Mouse (Mus musculus) heart, embryonic 16.5 days (tissue): ENCODE measurements around the gene E330021D16Rik. TPM values are rescaled to one million over a fixed set of nuclear protein-coding genes. Genes with fewer than 3 reads are reported as not detected.

Experiments
- ATAC-seq: fragments of 200-750 bp; cut with Nextera tagmentation; replicated peaks from 2 replicates; pipeline ENCODE4 v1.8.0; 2017; ENCODE audit warnings: moderate number of reproducible peaks; ENCODE audit not compliant: insufficient read depth, low FRiP score; ENCODE audit errors: extremely low read depth
- H3K27ac ChIP-seq: fragments of 300-500 bp; sonication (generic); 2 replicates; pipeline ENCODE4 v1.5.1; 2014; ENCODE audit warnings: mild to moderate bottlenecking, low read length, control low read depth, moderate library complexity
- H3K27me3 ChIP-seq: fragments of 300-500 bp; sonication (generic); 2 replicates; pipeline ENCODE4 v1.6.1; 2014; ENCODE audit warnings: low read length, mixed read lengths; ENCODE audit not compliant: control insufficient read depth, insufficient read depth
- H3K36me3 ChIP-seq: fragments of 300-500 bp; sonication (generic); 2 replicates; pipeline ENCODE4 v1.6.1; 2014; ENCODE audit not compliant: control insufficient read depth, insufficient read depth
- H3K4me1 ChIP-seq: fragments of 300-500 bp; sonication (generic); 2 replicates; pipeline ENCODE4 v1.6.1; 2014; ENCODE audit warnings: low read length, mixed read lengths; ENCODE audit not compliant: control insufficient read depth, insufficient read depth
- H3K4me2 ChIP-seq: fragments of 300-500 bp; sonication (generic); 2 replicates; pipeline ENCODE4 v1.6.1; 2014; ENCODE audit warnings: low read depth, mild to moderate bottlenecking, control low read depth, low read length
- H3K4me3 ChIP-seq: fragments of 300-500 bp; sonication (generic); 2 replicates; pipeline ENCODE4 v1.5.1; 2014; ENCODE audit warnings: mild to moderate bottlenecking, control low read depth, low read length
- H3K9ac ChIP-seq: fragments of 300-500 bp; sonication (generic); 2 replicates; pipeline ENCODE4 v1.6.1; 2014; ENCODE audit warnings: low read length, control low read depth
- H3K9me3 ChIP-seq: fragments of 300-500 bp; sonication (generic); replicated peaks from 2 replicates; pipeline ENCODE4 v1.6.1; 2016; ENCODE audit warnings: low read length; ENCODE audit not compliant: control insufficient read depth
- WGBS: fragments of 180-500 bp; shearing (Covaris S2); extraction: QIAGEN DNeasy Blood & Tissue Kit; methylation state at CpG from one replicate; pipeline ENCODE4 v1.1.7; 2014; 5-methylcytosine and 5-hydroxymethylcytosine counted together
- polyA plus RNA-seq: library from polyadenylated mRNA; unstranded; fragments of >200 nt; fragmentation: Nextera tagmentation; extraction: Ambion mirVana; gene quantifications from 2 replicates; pipeline ENCODE4 v1.2.1, GENCODE M21; 2015

E330021D16Rik gene
- polyA plus RNA-seq, 1 experiment from 2014 or later: not detected

DNA sequence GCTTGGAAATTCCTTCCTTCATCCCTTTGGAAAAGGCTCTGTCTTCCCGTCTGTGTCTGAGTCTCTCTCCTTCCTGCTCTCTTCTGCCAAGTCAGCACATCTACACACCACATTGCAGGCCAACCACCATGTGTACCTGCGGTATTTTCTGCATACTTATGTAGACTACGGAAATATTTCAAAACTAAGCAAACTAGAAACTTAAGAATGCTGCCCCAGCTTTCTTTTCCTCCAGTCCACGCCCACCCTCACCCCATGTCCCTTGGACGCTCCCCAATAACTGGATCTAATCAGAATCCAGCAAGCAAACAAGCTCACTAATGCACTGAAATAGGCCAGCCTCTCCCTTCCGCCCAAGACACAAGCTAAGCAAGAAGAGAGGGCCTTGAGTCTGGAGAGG, 11.9 kb upstream of the E330021D16Rik start:
- H3K27me3 ChIP-seq: no peaks in the 10 kb centered on the region
- no peak; the same call in 1 of the 2 replicates for ATAC-seq
- H3K4me3 ChIP-seq: no peak overlapping the region
- no peaks in the 10 kb centered on the region for H3K36me3 ChIP-seq
- H3K4me1 ChIP-seq: peaks cover 10% of the 10 kb centered on the region
- H3K9me3 ChIP-seq: 0 out of 2 replicates have a peak, but pooled peaks cover 3% of the 10 kb centered on the region
- H3K27ac ChIP-seq: no peak overlapping the region
- no peak overlapping the region for H3K4me2 ChIP-seq
- H3K9ac ChIP-seq: no peak overlapping the region
- WGBS: 77% methylated on average over 6 of the region's 6 CpGs

DNA sequence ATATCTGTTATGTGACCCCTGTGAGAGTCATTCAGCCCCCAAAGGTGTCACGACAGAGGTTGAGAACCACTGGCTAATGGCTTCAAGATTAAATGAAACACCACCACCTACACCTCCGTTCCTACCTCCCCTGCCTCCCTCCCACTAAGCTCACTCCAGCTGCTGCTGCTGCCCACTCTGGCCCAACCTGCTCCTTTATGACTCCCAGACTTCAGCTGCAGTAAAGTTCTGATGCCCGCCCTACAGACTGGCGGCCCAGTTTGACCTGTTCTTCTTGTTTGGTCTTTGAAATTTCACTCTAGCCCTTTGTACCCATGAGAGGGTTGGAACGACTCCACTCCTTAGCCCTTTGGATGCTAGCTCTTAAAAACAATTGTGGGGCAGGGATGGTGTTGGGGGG, 10.6 kb upstream of the E330021D16Rik start:
- Histone ChIP-seq H3K36me3 (no peaks in the 10 kb centered on the region), H3K9ac (no peak overlapping the region), H3K27ac (no peak overlapping the region), H3K4me3 (no peak overlapping the region), H3K4me1 (no peaks in the 10 kb centered on the region), H3K9me3 (0 out of 2 replicates have a peak, but pooled peaks cover 3% of the 10 kb centered on the region), H3K4me2 (no peak overlapping the region), H3K27me3 (no peaks in the 10 kb centered on the region)
- ATAC-seq: no peak
- WGBS: 86% methylated on average over 5 of the region's 5 CpGs

DNA sequence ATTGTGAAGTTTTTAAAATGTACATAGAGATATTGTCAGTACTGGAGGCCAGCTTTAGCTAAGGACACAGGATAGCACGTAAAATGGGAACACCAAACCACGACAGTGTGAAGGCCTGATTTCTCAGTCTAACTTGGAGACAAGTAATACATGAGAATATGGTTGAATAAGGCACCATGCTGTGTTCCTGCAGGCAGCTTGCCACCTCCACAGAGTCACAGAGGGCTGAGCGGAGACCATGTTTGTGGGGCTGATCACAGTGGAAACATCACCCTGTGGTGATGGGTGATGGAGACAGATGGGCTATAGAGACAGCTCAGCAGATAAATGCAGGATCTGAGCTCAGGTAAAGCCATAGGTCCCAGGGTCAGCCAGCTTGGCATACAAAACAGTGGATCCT, 8.8 kb upstream of the E330021D16Rik start:
- no peak overlapping the region for H3K9ac ChIP-seq
- WGBS: 84% methylated on average over 3 of the region's 3 CpGs
- ATAC-seq: no peak
- H3K27ac ChIP-seq: no peak overlapping the region
- 0 out of 2 replicates have a peak, but pooled peaks cover 3% of the 10 kb centered on the region for H3K9me3 ChIP-seq
- H3K4me3 ChIP-seq: no peak overlapping the region
- no peaks in the 10 kb centered on the region for H3K4me1 ChIP-seq
- no peaks in the 10 kb centered on the region for H3K36me3 ChIP-seq
- H3K4me2 ChIP-seq: no peak overlapping the region
- no peaks in the 10 kb centered on the region for H3K27me3 ChIP-seq

DNA sequence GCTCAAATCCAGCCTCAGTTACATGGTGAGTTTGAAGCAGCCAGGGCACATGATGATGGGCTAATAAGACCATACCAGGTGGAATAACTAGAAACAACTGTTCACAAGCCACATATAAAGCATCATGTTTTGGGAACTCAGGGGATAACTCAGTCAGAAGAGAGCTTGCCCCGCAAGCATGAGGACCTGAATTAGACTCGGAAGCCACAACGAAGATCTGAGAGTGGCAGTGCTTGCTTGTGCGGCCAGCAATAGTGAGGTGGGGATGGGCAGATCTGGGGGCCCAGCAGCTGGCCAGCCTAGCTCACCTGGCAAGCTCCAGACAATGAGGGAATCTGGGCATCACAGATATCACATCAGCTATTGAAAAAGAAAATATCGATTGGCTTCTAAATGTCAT, 7.8 kb upstream of the E330021D16Rik start:
- no peak overlapping the region for H3K27ac ChIP-seq
- H3K4me2 ChIP-seq: no peak overlapping the region
- H3K4me3 ChIP-seq: no peak overlapping the region
- H3K9ac ChIP-seq: no peak overlapping the region
- no peak for ATAC-seq
- H3K27me3 ChIP-seq: no peaks in the 10 kb centered on the region
- WGBS: 89% methylated on average over 5 of the region's 5 CpGs
- H3K36me3 ChIP-seq: no peaks in the 10 kb centered on the region
- 0 out of 2 replicates have a peak, but pooled peaks cover 3% of the 10 kb centered on the region for H3K9me3 ChIP-seq
- H3K4me1 ChIP-seq: peaks cover 3% of the 10 kb centered on the region; the same call in 1 of the 2 replicates

DNA sequence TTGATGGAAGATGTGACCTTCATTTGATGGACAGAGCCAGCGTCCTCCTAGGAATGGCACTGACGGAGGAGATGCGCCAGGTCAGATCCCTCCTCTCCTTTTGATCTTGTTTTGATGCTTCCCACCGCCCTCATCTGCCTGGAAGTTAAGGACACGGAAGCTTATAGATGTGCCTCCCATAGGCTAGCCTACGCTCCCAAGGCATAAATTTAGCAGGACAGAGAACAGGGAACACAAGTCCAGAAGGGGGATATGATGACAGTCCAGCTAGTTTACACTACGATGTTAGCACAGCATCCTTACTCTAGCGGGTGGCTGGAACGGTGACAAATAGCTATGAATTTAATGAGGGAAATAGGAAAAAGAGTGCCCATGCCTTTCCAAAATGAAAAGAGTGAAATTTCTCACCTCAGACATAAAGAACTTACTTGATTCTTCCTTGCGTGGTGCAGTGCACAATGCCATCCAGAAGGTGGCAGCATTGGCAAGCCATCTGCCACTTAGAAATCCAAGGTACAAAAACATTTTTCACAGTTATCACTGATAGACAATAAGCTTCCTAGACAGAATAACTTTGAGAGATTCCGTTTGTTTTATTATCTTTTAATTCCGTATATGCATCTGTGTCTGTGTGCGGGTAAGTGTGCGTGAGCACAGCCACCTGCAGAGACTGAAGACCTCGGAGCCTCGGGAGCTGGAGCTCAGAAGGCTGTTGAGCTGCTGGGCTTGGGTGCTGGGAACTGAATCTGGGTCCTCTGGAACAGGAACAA, 6.9 kb upstream of the E330021D16Rik start:
- H3K27ac ChIP-seq: no peak overlapping the region
- no peaks in the 10 kb centered on the region for H3K36me3 ChIP-seq
- H3K4me1 ChIP-seq: peaks cover 4% of the 10 kb centered on the region; the same call in 1 of the 2 replicates
- no peak for ATAC-seq
- H3K9me3 ChIP-seq: 0 out of 2 replicates have a peak, but pooled peaks cover 3% of the 10 kb centered on the region
- H3K9ac ChIP-seq: no peak overlapping the region
- no peak overlapping the region for H3K4me3 ChIP-seq
- 56% methylated on average over 16 of the region's 16 CpGs for WGBS
- no peak overlapping the region for H3K4me2 ChIP-seq
- no peaks in the 10 kb centered on the region for H3K27me3 ChIP-seq

DNA sequence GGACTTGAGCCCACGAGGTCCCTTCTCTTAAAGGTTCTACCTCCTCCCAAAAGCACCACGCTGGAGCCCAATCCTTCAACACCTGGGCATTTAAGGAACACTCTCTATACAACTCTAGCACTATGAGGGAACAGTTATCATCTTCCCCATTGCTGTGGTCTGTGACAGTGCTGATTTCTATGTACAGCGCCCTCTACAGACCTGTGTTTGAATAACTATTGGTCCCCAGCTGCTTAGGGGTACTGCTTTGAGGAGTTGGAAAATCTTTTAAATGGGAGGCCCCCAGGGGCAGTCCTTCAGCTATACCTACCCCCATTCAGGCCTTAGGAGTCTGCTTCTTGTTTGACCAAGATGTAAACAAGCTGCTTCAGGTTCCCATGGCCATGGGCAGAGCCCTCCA, 5.7 kb upstream of the E330021D16Rik start:
- no peaks in the 10 kb centered on the region for H3K27me3 ChIP-seq
- no peak overlapping the region for H3K4me3 ChIP-seq
- no peaks in the 10 kb centered on the region for H3K36me3 ChIP-seq
- 0 out of 2 replicates have a peak, but pooled peaks cover 3% of the 10 kb centered on the region for H3K9me3 ChIP-seq
- H3K27ac ChIP-seq: no peak overlapping the region
- 61% methylated on average over 3 of the region's 3 CpGs for WGBS
- no peak overlapping the region for H3K9ac ChIP-seq
- peaks cover 4% of the 10 kb centered on the region; the same call in 1 of the 2 replicates for H3K4me1 ChIP-seq
- no peak for ATAC-seq
- H3K4me2 ChIP-seq: no peak overlapping the region

DNA sequence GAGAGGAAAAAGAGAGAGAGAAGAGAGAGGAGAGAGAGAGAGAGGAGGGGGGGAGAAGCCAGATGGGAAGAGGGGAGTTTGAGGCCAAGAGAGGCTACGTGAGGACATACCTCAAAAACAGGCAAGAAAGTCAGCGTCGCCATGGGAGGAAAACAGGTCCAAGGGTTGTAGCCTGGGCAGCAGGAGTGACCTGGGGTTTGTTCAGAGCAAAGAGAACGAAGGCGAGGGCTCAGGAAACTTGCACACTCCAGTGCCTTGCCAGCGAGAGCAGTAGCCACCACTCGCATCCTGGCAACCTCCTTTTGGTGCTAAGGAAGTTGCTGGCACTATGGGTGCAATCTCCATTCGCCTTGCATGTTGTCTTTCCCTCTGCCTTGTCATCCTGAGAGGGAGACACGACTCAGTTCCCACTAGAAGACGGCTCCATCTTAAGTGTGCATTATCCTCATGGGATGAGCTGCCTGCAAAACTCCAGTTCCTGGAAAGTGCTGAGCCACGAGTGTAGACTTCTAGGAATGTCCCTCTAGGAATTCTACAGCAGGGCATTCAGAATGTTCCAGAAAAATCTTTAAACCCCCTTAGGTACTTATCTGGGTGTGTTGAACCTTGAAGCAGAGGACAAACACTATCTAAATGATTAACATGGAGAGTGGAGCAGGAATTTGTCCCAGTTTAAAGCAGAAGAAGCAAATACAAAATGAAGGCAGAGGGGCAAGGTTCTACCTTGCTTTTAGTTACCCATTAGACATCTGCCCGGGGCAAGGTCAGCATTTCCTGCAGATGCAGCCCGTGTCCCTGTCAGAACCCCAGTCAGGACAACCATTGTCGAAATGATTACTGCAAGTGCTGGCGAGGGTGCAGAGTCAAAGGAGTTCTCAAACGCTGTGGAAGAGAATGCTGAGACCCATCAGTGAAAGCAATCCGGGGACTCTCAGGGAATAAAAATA, 3.8 kb upstream of the E330021D16Rik start:
- 65% methylated on average over 17 of the region's 17 CpGs for WGBS
- H3K27ac ChIP-seq: no peak overlapping the region
- no peak for ATAC-seq
- 0 out of 2 replicates have a peak, but pooled peaks cover 3% of the 10 kb centered on the region for H3K9me3 ChIP-seq
- H3K27me3 ChIP-seq: no peaks in the 10 kb centered on the region
- H3K4me2 ChIP-seq: no peak overlapping the region
- peaks cover 4% of the 10 kb centered on the region; the same call in 1 of the 2 replicates for H3K4me1 ChIP-seq
- H3K4me3 ChIP-seq: no peak overlapping the region
- H3K9ac ChIP-seq: no peak overlapping the region
- no peaks in the 10 kb centered on the region for H3K36me3 ChIP-seq

DNA sequence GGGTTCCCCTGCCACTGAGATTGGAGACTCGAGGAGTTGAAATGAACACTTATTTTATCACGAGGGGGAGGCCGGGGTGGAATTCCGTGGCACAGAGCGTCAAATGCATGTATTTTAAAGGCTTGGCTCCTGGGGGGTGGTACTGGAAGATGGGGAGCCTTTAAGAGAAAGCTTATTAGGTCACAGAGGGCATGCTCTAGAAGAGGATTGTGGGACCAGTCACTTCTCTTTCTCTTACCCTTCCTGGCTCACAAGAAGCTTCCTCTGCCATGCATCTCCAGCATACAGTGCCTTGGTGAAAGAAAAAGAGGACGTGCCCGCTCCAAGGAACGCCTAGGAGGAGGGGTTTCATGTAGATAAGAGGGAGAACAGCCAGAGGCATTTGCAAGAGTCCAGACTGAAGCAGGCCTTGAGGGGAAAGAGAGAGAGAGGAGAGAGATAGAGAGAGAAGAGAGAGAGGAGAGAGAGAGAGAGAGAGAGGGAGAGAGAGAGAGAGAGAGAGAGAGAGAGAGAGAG, 3.0 kb upstream of the E330021D16Rik start:
- Histone ChIP-seq H3K9ac (no peak overlapping the region), H3K4me1 (peaks cover 4% of the 10 kb centered on the region; the same call in 1 of the 2 replicates), H3K27me3 (no peaks in the 10 kb centered on the region), H3K36me3 (no peaks in the 10 kb centered on the region), H3K4me3 (no peak overlapping the region), H3K4me2 (peak overlapping the region; percentile 20; the same call in 1 of the 2 replicates), H3K27ac (no peak overlapping the region), H3K9me3 (0 out of 2 replicates have a peak, but pooled peaks cover 3% of the 10 kb centered on the region)
- ATAC-seq: 0 out of 2 replicates have a peak, but pooled peaks have one; percentile 25
- 18% methylated on average over 8 of the region's 8 CpGs for WGBS
